Mouse (Mus musculus): ENCODE data around the gene Prrt3.

GRCm38 (mm10) chr6:113473246-113473645, 28.5 kb downstream of the Prrt3 start:
- no peak for TF ChIP-seq POLR2A (IDR thresholded peaks at IDR 0.05; ENCODE audit: insufficient read depth, low read depth, low read length)
- TF ChIP-seq CTCF (IDR thresholded peaks at IDR 0.05; ENCODE audit: insufficient read depth, low read depth, low read length): no peak

Measured in olfactory bulb, adult 2 months (tissue).